Mouse (Mus musculus): Measurements from ENCODE around the gene Rap1b.

DNA sequence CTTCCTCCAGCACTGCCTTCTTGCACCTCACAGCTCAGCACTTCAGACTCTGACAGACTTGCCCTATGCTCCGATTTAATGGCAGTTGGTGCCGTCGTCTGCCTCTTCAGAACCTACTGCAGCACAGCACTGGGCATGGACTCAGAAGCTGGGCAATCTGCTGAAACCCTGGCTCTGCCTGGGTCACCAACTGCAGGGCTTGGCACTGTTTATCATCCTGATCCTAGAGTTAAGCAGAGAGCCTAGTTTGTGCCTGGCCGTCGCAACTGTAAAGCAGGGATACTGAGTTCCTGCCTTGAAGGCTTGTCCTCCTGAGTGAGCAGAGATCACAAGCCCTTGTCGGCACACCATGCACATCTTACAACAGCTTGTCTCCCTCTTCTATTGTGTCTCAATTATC, 29.1 kb downstream of the Rap1b start:
- TF ChIP-seq POLR2A (IDR thresholded peaks at IDR 0.05; ENCODE audit: borderline replicate concordance, insufficient read depth, low read length), result no peak
- TF ChIP-seq CTCF (IDR thresholded peaks at IDR 0.05; ENCODE audit: borderline replicate concordance, insufficient read depth, low read depth, low read length), result no peak

Measured in cerebellum, adult 2 months (tissue).